Mouse (Mus musculus): ENCODE results near the gene Wdr48.

The Wdr48 gene

DNA sequence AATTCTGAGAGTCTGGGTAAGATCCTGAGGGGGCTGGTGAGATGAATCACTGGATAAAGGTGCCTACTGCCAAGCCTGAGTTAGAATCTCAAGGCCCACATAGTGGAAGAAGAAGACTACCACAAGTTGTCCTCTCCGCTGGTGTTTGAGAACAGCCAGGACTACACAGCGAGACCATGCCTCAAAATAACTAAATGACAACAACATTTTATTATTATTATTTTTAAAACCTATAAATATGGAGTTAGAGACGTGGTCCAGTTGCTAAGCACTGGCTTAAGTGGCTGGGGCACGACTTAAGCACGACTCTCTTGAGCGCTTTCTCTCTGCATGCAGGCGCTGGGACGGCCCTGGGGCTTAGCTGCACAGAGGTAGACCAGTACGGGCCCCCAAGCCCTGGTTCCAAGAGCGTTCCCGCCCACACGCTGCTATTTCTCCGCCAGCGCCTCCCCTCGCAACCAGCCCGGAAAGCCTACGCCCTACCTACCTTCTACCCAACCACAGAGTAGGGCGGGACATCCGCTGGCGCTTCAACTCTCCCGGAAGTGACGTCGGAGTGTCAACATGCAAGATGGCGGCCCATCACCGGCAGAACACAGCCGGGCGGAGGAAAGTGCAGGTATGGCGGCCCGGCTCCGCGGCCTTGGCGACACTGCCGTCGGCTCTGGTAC, at the start of gene Wdr48:
Gene Wdr48 (plus strand): TSS at position 540 of the 671 bp plus-strand sequence.
- peak; percentile 97 for DNase-seq (ENCODE audit: low spot score)

GRCm38 (mm10) chr9:119847187-119847586, 47.5 kb upstream of the Wdr48 start:
- DNase-seq (ENCODE audit: low spot score) = no peak

DNA sequence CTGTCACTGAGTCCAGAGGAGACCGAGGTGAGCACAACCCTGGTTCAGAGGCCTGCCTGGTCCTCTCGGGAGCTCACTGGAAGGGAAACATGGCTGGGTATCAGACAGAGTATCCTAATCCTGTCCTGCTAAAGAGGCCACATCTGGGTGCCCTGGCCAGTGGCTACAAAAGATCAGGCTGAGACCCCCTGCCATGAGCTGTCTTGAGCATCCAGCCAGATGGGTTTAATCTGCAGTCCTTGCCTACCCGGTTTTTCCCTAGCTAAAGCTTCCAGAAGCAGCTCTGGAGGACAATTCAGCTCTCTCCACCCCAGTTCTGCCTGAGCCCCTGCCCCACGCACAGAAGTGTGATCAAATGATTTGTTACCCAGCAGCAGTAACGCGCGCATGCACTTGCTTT, 46.0 kb upstream of the Wdr48 start:
- DNase-seq (ENCODE audit: low spot score) = no peak

- no peak for DNase-seq (ENCODE audit: low spot score)
Observed at GRCm38 (mm10) chr9:119849214-119849613, 45.5 kb upstream of the Wdr48 start.

DNA sequence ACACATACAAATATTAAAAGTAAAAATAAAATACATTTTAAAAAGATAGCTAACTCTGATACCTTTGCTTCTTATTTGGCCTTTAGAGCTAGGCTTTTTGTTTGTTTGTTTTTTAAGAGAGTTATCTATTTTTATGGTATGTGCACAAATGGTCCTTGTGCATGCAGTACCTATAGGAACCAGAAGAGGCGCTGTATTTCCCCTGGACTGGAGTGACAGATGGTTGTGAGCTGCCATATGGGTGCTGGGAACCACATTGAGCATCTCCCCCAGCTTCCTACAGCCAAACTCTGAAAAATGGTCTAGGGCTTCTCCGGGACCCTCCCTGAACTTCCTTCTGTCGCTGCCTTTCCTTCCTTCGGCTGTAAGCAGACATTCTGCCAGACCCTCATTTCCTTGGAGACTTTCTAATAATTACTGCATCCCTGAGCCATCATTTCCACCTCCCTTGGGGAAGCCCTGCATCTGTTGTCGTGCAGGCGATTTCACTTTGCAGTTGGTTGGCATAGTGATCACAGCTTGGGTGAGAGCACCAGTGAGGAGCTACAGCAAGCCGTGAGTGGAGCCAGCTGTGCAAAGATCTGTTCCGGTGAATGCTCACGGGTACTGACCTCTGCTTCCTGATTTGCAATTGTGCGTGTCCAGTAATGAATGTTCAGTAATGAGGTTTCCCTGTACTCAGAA, 42.2 kb upstream of the Wdr48 start:
- DNase-seq (ENCODE audit: low spot score) = no peak

DNA sequence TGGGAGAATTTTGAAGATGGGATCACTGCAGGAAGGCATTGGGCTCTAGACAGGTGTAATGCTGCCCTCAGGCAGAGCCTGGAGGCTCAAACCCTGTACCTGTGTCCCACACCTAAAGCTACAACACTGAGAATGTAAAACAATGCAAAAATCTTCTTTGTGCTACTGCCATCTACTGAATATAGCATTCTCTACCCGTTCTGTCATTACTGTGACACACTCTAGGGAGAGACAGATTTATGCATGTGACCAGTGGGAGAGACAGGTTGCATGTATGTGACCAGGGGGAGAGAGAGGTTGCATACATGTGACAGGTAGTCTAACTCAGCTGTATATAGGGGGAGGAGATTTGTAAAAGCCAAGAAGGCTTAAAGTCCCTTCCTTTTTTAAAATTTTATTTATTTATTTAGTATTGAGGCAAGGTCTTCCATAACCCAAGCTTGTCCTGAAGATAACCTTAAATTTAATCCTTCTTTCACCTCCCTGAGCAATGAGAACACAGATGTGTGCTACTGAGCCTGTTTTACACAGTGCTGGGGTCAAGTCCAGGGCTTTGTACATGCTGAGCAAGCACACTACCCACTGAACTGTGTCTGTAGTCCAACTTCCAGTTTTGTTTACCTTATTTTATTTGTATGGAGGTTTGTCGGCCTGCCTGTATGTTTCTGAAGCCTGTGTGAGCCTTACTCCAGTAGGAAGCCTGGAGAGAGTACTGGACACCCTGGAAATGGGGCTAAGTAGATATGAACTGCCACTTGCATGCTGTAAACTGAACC, 41.4 kb upstream of the Wdr48 start:
- DNase-seq (ENCODE audit: low spot score) = no peak

GRCm38 (mm10) chr9:119854170-119854569, 40.5 kb upstream of the Wdr48 start:
- DNase-seq (ENCODE audit: low spot score) = no peak

DNA sequence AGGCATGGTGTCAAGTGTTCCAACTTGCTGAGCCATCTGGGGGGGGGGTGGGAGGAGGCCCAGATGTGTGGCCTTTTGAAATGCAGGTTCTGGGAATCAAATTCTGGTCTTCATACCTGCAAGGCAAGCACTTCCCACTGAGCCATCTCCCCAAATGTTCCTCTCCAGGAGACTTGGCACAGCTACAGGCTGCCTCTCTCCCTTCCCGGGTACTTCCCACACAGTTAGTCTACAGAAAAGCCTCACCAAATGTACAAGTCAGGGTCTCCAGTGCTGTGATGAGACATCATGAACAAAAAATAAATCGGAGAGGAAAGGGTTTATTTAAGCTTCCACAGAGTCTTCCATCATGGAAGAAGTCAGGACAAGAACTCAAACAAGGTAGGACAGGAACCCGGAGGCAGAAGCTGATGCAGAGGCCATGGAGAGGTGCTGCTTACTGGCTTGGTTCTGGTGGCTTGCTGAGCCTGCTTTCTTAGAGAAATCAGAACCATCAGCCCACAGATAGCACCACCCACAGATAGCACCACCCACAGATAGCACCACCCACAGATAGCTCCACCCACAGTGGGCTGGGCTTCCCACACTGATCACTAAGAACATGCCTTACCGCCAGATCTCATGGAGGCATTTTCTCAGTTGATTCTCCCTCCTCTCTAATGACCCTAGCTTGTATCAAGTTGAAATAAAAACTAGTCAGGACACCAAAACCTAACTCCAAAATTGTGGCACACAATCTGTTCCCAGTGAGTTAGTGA, 7.4 kb upstream of the Wdr48 start:
- no peak for DNase-seq (ENCODE audit: low spot score)

DNA sequence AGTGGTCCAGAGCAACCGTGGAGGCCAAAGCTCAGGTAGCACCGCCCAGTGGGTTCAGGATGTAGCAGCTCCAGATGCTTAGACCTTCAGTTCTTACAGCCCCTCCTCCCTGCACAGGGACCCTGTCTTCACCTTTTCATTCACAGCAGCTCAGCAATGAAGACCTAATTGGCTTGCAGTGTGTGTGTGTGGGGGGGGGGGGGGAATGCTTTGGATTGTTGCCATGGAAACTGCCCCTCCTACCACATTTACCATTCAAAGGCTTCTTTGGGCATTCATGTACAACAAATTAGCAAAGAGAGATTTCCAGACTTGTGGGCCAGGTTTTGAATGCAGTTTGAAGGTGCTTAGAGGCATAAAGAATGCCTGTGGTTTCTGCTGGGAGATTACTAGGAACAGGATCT, 5.8 kb upstream of the Wdr48 start:
- no peak for DNase-seq (ENCODE audit: low spot score)

- no peak for DNase-seq (ENCODE audit: low spot score)
Observed at GRCm38 (mm10) chr9:119889446-119889845, 5.2 kb upstream of the Wdr48 start.

DNA sequence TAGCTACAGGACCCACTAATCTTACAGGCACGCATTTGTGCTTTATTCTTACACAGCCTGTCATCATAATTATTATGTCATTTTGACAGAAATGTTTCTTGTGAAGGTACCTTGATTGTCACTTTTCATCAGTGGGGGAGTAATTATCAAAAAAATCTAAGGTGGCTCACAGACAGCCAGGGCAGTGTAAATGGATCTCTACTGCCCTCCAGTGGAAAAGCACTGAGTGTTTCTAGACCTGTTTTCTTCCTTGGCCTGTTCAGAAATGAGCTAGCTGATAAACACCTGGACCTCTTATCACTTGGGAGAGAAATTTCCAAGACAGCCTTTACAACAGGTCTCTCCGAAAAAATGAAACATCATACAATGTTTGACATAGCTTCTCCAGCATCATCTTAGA, 4.0 kb upstream of the Wdr48 start:
- DNase-seq (ENCODE audit: low spot score) = no peak

GRCm38 (mm10) chr9:119893881-119894280, 797 bp upstream of the Wdr48 start:
- DNase-seq (ENCODE audit: low spot score) = no peak

GRCm38 (mm10) chr9:119895040-119895721, 503 bp downstream of the Wdr48 start:
- peak; percentile 58 for DNase-seq (ENCODE audit: low spot score)

DNA sequence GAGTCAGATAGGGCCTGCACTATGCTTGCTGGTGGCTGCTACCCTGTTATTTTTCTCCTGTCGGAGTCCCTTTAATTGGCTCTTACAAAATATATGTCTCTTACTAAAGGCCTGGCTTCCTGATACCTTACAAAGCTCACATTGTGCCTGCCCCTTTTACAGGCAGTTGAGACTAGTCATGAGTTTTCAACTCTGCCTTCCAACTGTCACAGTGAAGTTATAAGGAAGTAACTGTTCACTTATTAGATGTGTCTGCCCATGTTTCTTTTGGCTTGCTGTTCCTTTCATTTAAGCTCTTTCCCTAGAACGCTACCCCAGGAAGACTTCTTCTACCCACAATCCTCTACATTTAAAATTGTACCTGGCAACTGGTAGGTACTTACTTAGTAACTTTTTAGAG, 4.8 kb downstream of the Wdr48 start:
- DNase-seq (ENCODE audit: low spot score) = no peak

DNA sequence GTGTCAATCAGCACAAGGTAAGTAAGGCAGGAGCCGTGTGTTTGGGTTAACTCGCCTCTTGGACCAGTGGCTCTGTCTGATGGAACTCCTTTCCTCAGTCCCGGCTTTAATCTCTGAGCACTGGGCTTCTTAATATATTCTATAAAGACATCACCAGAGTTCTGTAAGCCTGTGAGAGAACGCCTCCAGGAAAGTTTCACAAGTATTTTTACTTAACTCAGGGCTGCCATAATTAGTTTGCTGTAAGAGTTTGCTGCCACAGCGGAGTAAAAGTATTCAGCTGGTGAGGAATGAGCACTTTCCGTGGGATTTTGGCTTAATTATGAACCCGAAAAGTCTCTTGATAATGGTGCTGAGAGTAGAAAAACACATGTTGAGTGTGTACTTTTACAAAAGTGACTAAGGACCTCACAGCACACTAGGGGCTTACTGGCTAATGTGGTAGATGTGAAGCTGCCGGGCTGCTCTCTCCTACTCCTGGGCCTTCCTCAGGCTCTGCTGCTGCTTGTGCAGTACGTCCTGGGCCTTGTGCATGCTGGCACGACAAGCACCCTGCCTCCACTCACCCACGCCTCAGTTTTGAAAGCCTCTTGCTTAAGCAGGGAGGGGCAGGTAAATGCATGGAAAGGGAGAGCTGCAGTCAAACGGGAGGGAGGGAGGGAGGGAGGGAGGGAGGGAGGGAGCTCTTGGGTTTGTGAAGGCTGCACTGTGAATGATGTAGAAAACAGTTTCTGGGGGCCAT, 7.9 kb downstream of the Wdr48 start:
- DNase-seq (ENCODE audit: low spot score) = no peak

DNA sequence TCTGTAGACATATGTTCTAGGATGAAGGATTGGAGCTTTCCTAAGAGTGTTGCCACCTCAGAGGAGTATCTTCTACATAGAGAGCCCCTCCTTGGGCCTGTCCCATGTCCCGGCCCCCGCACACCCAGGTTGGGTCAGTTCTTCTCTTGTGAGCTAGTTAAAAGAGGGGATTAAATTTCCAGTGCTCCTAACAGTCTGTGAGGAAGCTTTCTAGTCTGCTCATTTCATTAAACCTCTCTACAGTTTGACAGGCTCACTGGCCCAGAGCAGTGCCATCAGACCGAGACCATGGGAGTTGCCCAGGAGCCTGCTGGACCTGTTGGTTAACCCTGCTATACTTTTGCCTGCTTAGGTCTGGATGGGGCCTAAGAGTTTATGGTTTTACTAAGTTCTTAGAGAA, 14.0 kb downstream of the Wdr48 start:
- no peak for DNase-seq (ENCODE audit: low spot score)

DNA sequence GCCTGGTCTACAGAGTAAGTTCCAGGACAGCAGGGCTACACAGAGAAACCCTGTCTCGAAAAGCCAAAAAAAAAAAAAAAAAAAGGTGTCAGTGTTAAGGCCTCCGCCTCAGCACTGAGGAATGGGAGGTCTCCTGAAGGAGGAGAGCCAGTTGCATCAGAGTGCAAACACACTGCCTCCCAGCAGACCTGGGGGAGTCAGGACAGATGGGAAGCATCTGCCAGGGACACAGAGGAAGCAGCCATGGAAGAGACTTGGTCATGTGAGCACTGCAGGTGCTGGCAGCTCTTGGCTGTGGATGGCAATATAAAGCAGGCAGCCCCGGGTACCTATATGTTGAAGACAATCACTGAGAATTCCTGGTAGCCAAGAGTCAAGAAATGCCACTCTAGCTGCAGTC, 15.3 kb downstream of the Wdr48 start:
- DNase-seq (ENCODE audit: low spot score) = no peak

- DNase-seq (ENCODE audit: low spot score) = no peak
Observed at GRCm38 (mm10) chr9:119913087-119913838, 18.6 kb downstream of the Wdr48 start.

DNA sequence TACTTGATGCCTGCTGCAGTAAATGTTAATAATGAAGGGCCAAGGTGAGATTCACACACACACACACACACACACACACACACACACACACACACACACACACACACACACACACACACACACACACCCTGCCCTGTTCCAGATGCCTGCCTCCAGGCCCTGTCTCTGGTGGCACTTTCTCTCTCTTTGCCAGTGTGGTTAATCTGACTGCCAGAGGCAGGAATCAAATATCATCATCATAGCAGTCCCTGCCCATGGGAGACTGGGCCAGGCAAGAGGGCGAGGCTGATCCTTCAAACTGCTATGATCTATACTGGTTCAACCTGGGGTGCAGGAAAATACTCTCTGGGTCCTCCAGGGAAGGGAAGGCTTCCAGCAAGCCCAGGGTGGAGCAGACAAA, 25.2 kb downstream of the Wdr48 start:
- no peak for DNase-seq (ENCODE audit: low spot score)

GRCm38 (mm10) chr9:119923462-119923861, 28.8 kb downstream of the Wdr48 start:
- DNase-seq (ENCODE audit: low spot score) = no peak
